Mouse (Mus musculus) heart, embryonic 14.5 days (tissue): ENCODE results near the gene Gm20696. TPM values are rescaled to one million over a fixed set of nuclear protein-coding genes. Genes with fewer than 3 reads are reported as not detected.

ENCODE experiments used
- ATAC-seq: fragments of 200-750 bp; cut with Nextera tagmentation; 2 replicates; pipeline ENCODE4 v1.8.0; 2017; ENCODE audit warnings: low read depth, moderate TSS enrichment; ENCODE audit not compliant: insufficient number of reproducible peaks, insufficient read depth, low FRiP score
- H3K27ac ChIP-seq, 2 experiments: fragments of 200-500 bp in 1 of 2; fragments of 300-500 bp in 1 of 2; sonication (generic) in 1 of 2; replicated peaks in 1 of 2; 2 replicates each; pipeline ENCODE4 v1.5.1; 2012 to 2014; ENCODE audit warnings: low read depth in 2 of 2, low read length in 2 of 2, control low read depth in 1 of 2, mild to moderate bottlenecking in 1 of 2, mixed read lengths in 1 of 2; ENCODE audit not compliant: control insufficient read depth in 1 of 2, insufficient read depth in 1 of 2
- H3K27me3 ChIP-seq: fragments of 300-500 bp; sonication (generic); 2 replicates; pipeline ENCODE4 v1.6.1; 2014; ENCODE audit warnings: mild to moderate bottlenecking, low read length, control low read depth; ENCODE audit not compliant: control insufficient read depth, insufficient read depth
- H3K36me3 ChIP-seq: fragments of 300-500 bp; sonication (generic); 2 replicates; pipeline ENCODE4 v1.6.1; 2014; ENCODE audit warnings: mild to moderate bottlenecking, control low read depth, low read length, mixed read lengths; ENCODE audit not compliant: control insufficient read depth, insufficient read depth
- H3K4me1 ChIP-seq, 2 experiments: fragments of 200-500 bp in 1 of 2; fragments of 300-500 bp in 1 of 2; sonication (generic) in 1 of 2; 2 replicates each; pipeline ENCODE4 v1.6.1; 2012 to 2014; ENCODE audit warnings: low read length in 2 of 2, control low read depth in 1 of 2, mixed read lengths in 1 of 2; ENCODE audit not compliant: control insufficient read depth in 2 of 2, insufficient read depth in 2 of 2
- H3K4me2 ChIP-seq: fragments of 300-500 bp; sonication (generic); 2 replicates; pipeline ENCODE4 v1.6.1; 2014; ENCODE audit warnings: mild to moderate bottlenecking, low read length
- H3K4me3 ChIP-seq, 2 experiments: fragments of 200-500 bp in 1 of 2; fragments of 300-500 bp in 1 of 2; sonication (generic) in 1 of 2; 2 replicates each; pipeline ENCODE4 v1.5.1; 2012 to 2014; ENCODE audit warnings: low read length in 2 of 2, mild to moderate bottlenecking in 2 of 2, control low read depth in 1 of 2, low read depth in 1 of 2, moderate library complexity in 1 of 2; ENCODE audit not compliant: control insufficient read depth in 1 of 2, insufficient read depth in 1 of 2
- H3K9ac ChIP-seq: fragments of 300-500 bp; sonication (generic); 2 replicates; pipeline ENCODE4 v1.6.1; 2014; ENCODE audit warnings: mild to moderate bottlenecking, low read length
- H3K9me3 ChIP-seq: fragments of 300-500 bp; sonication (generic); 2 replicates; pipeline ENCODE4 v1.6.1; 2016; ENCODE audit warnings: low read length, control low read depth; ENCODE audit not compliant: control insufficient read depth
- WGBS: fragments of 180-500 bp; shearing (Covaris S2); extraction: QIAGEN DNeasy Blood & Tissue Kit; methylation state at CpG from one replicate; pipeline ENCODE4 v1.1.7; 2014; 5-methylcytosine and 5-hydroxymethylcytosine counted together
- polyA plus RNA-seq: library from polyadenylated mRNA; unstranded; fragments of >200 nt; fragmentation: Nextera tagmentation; extraction: Ambion mirVana; gene quantifications from 2 replicates; pipeline ENCODE4 v1.2.1, GENCODE M21; 2014

Gm20696 gene
- polyA plus RNA-seq = 3.9 and 4.2 TPM in 2 replicates

DNA sequence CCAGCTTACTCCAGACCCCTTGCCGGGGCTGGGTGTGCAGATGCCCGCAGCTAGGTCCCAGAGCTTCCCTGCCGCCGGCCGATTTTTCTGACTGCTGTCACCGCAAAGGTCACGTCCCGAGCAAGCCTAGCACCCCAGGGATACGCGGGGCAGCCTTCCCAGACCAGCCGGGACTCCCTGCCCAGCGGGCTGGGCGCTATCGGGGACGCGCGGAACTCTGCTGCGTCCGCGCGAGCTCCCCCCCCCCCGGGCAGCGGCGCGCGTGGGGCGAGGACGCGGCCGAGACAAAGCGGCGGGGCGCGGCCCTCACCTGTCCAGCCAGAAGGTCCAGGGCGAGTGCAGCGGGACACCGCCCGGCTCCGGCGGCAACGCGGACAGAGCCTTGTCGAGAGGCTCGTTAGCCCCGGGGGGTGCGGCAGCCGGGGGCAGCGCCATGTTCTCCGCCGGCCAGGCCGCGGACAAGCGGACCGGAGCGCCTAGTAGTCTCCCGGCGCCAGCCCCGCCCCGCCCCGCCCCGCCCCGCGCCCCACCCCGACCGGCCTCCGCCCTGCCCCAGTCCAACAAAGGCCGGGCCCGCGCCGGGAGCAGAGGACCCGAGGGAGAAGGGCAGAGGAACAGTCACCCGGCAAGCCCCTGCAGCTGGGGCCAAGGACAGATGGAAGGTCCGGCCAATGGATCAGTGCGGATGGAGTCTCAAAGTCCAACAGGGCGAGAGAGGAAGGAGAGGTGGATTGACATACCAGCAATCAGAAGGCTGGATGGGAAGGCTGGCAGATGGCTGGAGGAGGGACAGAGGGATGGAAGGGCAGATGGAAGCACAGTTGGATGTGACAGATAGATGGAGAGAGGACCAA, at the start of gene Gm20696, which contains the start of gene Eif4e3:
Gm20696 (minus strand) TSS at position 480 of the 854 bp plus-strand sequence.
Eif4e3 (minus strand) TSS at position 454 of the 854 bp plus-strand sequence.
- H3K36me3 ChIP-seq = no peaks in the 10 kb centered on the region
- peak within 1 kb of the TSS; percentile 87 for H3K9ac ChIP-seq
- no peak within 1 kb of the TSS for H3K27ac ChIP-seq
- H3K4me2 ChIP-seq = peak within 1 kb of the TSS; percentile 89
- peaks cover 5 to 6% of the 10 kb centered on the region in 2 experiments; a peak in 2 of 4 replicates for H3K4me1 ChIP-seq
- no peaks in the 10 kb centered on the region for H3K9me3 ChIP-seq
- no peaks in the 10 kb centered on the region for H3K27me3 ChIP-seq
- under 1% methylated on average over 64 of the region's 75 CpGs for WGBS
- peak within 1 kb of the TSS; percentile 89 to 94 for H3K4me3 ChIP-seq
- peak; percentile 68 for ATAC-seq

GRCm38 (mm10) chr6:99715913-99716312, 49.3 kb upstream of the Gm20696 start:
- WGBS = 63% methylated on average over 6 of the region's 6 CpGs
- H3K9me3 ChIP-seq = no peaks in the 10 kb centered on the region
- H3K36me3 ChIP-seq = no peaks in the 10 kb centered on the region
- H3K4me1 ChIP-seq = no peaks in the 10 kb centered on the region
- no peak overlapping the region for H3K4me2 ChIP-seq
- peaks cover 5% of the 10 kb centered on the region; the same call in 1 of the 2 replicates for H3K27me3 ChIP-seq
- no peak for ATAC-seq
- no peak overlapping the region for H3K9ac ChIP-seq
- no peak overlapping the region for H3K4me3 ChIP-seq
- no peak overlapping the region for H3K27ac ChIP-seq

GRCm38 (mm10) chr6:99715191-99715590, 48.6 kb upstream of the Gm20696 start:
- WGBS = 49% methylated on average over 6 of the region's 6 CpGs
- Histone ChIP-seq H3K4me2 (no peak overlapping the region), H3K27ac (no peak overlapping the region), H3K4me3 (no peak overlapping the region), H3K9ac (no peak overlapping the region), H3K9me3 (no peaks in the 10 kb centered on the region), H3K27me3 (peaks cover 5% of the 10 kb centered on the region; the same call in 1 of the 2 replicates), H3K36me3 (no peaks in the 10 kb centered on the region), H3K4me1 (no peaks in the 10 kb centered on the region)
- ATAC-seq = no peak

GRCm38 (mm10) chr6:99713256-99713655, 46.7 kb upstream of the Gm20696 start:
- Histone ChIP-seq H3K4me2 (no peak overlapping the region), H3K9me3 (no peaks in the 10 kb centered on the region), H3K27me3 (peaks cover 11% of the 10 kb centered on the region), H3K27ac (no peak overlapping the region), H3K9ac (no peak overlapping the region), H3K4me3 (no peak overlapping the region), H3K36me3 (no peaks in the 10 kb centered on the region), H3K4me1 (no peaks in the 10 kb centered on the region)
- ATAC-seq = no peak
- WGBS = 82% methylated on average over 5 of the region's 5 CpGs

- peaks cover 11% of the 10 kb centered on the region for H3K27me3 ChIP-seq
- H3K4me3 ChIP-seq = no peak overlapping the region
- no peak overlapping the region for H3K4me2 ChIP-seq
- H3K4me1 ChIP-seq = no peaks in the 10 kb centered on the region
- no peaks in the 10 kb centered on the region for H3K36me3 ChIP-seq
- no peak for ATAC-seq
- no peaks in the 10 kb centered on the region for H3K9me3 ChIP-seq
- H3K9ac ChIP-seq = no peak overlapping the region
- H3K27ac ChIP-seq = no peak overlapping the region
- 57% methylated on average over 11 of the region's 11 CpGs for WGBS
These were observed 45.0 kb upstream of the Gm20696 start for GRCm38 (mm10) chr6:99711576-99712101.

- Histone ChIP-seq H3K4me3 (no peak overlapping the region), H3K4me1 (no peaks in the 10 kb centered on the region), H3K36me3 (no peaks in the 10 kb centered on the region), H3K9ac (no peak overlapping the region), H3K4me2 (no peak overlapping the region), H3K9me3 (no peaks in the 10 kb centered on the region), H3K27me3 (peaks cover 26% of the 10 kb centered on the region), H3K27ac (no peak overlapping the region)
- WGBS = 69% methylated on average over 3 of the region's 3 CpGs
- ATAC-seq = no peak
These were observed 33.9 kb upstream of the Gm20696 start for GRCm38 (mm10) chr6:99700484-99700883.

DNA sequence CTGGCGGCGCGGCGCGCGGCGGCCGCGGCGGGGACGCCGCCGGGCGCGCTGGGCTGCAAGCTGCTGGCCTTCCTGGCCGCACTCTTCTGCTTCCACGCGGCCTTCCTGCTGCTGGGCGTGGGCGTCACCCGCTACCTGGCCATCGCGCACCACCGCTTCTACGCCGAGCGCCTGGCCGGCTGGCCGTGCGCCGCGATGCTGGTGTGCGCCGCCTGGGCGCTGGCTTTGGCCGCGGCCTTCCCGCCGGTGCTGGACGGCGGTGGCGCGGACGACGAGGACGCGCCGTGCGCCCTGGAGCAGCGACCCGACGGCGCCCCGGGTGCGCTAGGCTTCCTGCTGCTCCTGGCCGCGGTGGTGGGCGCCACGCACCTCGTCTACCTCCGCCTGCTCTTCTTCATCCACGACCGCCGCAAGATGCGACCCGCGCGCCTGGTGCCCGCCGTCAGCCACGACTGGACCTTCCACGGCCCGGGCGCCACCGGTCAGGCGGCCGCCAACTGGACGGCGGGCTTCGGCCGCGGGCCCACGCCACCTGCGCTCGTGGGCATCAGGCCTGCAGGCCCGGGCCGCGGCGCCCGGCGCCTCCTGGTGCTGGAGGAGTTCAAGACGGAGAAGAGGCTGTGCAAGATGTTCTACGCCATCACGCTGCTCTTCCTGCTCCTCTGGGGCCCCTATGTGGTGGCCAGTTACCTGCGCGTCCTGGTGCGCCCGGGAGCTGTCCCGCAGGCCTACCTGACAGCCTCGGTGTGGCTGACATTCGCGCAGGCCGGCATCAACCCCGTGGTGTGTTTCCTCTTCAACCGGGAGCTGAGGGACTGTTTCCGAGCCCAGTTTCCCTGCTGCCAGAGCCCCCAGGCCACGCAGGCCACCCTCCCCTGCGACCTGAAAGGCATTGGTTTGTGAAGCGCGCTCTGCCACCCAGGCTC, 26.6 kb upstream of the Gm20696 start:
- Histone ChIP-seq H3K4me1 (peaks cover 5% of the 10 kb centered on the region in 2 experiments; a peak in 2 of 4 replicates), H3K4me3 (peak overlapping the region; percentile 79 to 81), H3K9ac (peak overlapping the region; percentile 74), H3K9me3 (0 out of 2 replicates have a peak, but pooled peaks cover 2% of the 10 kb centered on the region), H3K4me2 (peak overlapping the region; percentile 93), H3K27me3 (peaks cover 83% of the 10 kb centered on the region), H3K36me3 (no peaks in the 10 kb centered on the region), H3K27ac (no peak overlapping the region)
- 1% methylated on average over 109 of the region's 110 CpGs for WGBS
- no peak for ATAC-seq
